Mouse (Mus musculus) Patski (cell line): Measurements from ENCODE around the gene Sdk1. TPM values are rescaled to one million over a fixed set of nuclear protein-coding genes. Genes with fewer than 3 reads are reported as not detected.
A peak's percentile ranks its signal among the peaks of the same experiment; 100 is the strongest.

Experiments
- ATAC-seq: fragments of 100-300 bp; one replicate; pipeline ENCODE4 v1.8.0; 2021
- CTCF ChIA-PET: fragments of 350-600 bp; sonication (Branson Sonifier 250); formaldehyde crosslinking; loops from one replicate; lab custom pipeline; 2022; ENCODE audit warnings: inconsistent platforms; lab: Charles Lee
- POLR2A ChIA-PET: fragments of 350-600 bp; sonication (Branson Sonifier 250); formaldehyde crosslinking; loops from one replicate; lab custom pipeline; 2022; ENCODE audit warnings: antibody characterized with exemption, inconsistent platforms; lab: Charles Lee
- DNase-seq: peaks from one replicate; pipeline ENCODE4 v3.0.0-alpha.2; 2011; ENCODE audit warnings: low read depth, low spot score
- H3K27me3 ChIP-seq: fragments of 371-371 bp; one replicate; pipeline ENCODE4 v1.5.1; 2021
- CTCF ChIP-seq: fragments of 100-300 bp; IDR thresholded peaks from one replicate; pipeline ENCODE4 v1.5.1; 2021
- in situ Hi-C: fragments of 300-500 bp; cut with MboI; formaldehyde crosslinking; loops from 3 replicates; pipeline ENCODE4 v1.11.1; 2018; ENCODE audit warnings: low pct_unique_long_range_greater_than_20kb, mixed read lengths
- polyA plus RNA-seq: library from polyadenylated mRNA; unstranded; gene quantifications from one replicate; pipeline ENCODE4 v1.2.3, GENCODE M21; 2021

Sdk1 gene
- polyA plus RNA-seq, 1 experiment from 2014 or later, result 35.4 TPM

DNA sequence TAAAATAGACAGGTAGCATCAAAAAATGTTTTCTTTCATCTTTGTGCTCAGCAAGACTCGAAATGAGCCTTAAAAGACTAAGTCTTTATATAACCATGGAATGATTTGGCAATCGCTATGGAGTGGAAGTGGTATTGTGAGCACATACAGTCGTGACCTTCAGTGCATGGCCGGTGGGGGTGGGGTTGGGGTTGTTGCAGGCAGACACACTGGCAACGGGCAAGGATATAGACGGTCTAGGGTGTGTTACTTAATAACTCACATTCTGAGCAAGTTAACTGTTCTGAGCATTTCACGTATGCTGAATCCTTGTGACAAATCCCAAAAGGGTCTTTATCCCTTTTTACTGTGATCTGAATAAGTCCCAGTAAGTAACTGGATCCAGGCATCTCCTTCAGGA lies 140.3 kb downstream of the Sdk1 start:
- no peaks in the 10 kb centered on the region for H3K27me3 ChIP-seq
- POLR2A ChIA-PET, result interaction anchor here (1.5 kb wide), 1 partner anchor 140 kb away, joined by 3 read pairs; the partner anchor contains the start of gene Sdk1
- ATAC-seq (no peak), DNase-seq (no peak)
- in situ Hi-C loops, result loop anchor here (10.0 kb wide), 1 partner anchor 473 kb away; no protein-coding TSS in a partner anchor
- CTCF ChIA-PET, result interaction anchor here (0.8 to 1.3 kb wide), 2 partner anchors 64 to 138 kb away, joined by 3 to 4 read pairs; no protein-coding TSS in a partner anchor
- TF ChIP-seq CTCF, result no peak

DNA sequence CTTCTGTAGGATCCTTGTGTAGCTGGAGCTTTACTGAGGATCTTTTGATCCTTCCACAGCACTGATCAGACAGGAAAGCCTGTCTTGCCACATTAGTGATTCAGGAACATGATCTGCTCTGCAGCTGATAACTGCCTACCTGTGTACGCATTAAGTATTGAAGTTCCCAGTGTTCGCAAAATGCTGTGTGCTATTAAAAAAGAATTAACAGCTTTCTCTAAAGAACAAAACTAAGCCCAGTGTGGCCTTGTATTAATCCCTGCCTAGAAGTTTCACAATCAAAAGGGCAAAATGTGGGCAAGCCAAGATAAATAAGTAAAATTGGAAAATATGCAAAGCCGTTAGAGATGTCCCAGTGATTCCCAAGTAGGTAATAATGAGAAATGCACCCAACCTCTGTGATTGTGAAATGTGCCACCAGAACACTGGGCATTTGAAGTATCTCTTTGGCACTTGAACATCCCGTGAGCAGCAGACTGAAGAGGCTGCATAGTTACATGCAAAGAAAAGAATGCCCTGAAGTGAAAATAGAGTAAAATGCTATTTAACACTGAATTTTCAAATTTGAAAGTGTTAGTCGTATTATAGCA lies 141.1 kb downstream of the Sdk1 start:
- CTCF ChIA-PET, result interaction anchor here (0.8 kb wide), 1 partner anchor 63 kb away, joined by 3 read pairs; no protein-coding TSS in a partner anchor
- peak; percentile 42 for ATAC-seq
- POLR2A ChIA-PET, result interaction anchor here (1.5 kb wide), 1 partner anchor 141 kb away, joined by 3 read pairs; the partner anchor contains the start of gene Sdk1

DNA sequence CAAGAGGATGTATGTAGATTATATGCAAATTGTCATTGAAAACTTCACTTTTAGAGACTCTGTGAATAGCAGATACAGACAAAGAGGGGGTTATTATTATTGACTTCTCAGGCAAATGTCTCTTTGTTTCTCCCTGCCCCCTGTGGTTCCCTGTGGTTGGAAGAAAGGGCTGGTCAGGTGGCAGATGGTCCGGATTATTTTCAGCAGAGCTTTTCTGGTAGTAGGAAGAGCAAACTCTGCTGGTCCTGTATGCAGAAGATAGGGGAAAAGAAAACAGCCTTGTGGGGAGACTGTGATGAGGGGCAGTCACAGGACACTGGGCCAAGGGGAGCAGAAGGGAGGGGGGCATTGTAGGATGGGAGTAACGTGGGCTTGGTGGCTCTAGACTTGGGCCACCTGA lies 147.2 kb downstream of the Sdk1 start:
- no peak for ATAC-seq
- in situ Hi-C loops, result loop anchor here (10.0 kb wide), 1 partner anchor 466 kb away; no protein-coding TSS in a partner anchor
- TF ChIP-seq CTCF, result no peak
- DNase-seq, result no peak
- no peaks in the 10 kb centered on the region for H3K27me3 ChIP-seq
- ChIA-PET CTCF (interaction anchor here (1.5 kb wide), 1 partner anchor 18 kb away, joined by 4 read pairs; no protein-coding TSS in a partner anchor), POLR2A (interaction anchor here (0.6 kb wide), 1 partner anchor 38 kb away, joined by 6 read pairs; no protein-coding TSS in a partner anchor)

More for the DNA sequence above, 141.1 kb downstream of the Sdk1 start:
- no peaks in the 10 kb centered on the region for H3K27me3 ChIP-seq
- in situ Hi-C loops, result loop anchor here (10.0 kb wide), 1 partner anchor 472 kb away; no protein-coding TSS in a partner anchor
- DNase-seq, result peak; percentile 93
- no peak for TF ChIP-seq CTCF

DNA sequence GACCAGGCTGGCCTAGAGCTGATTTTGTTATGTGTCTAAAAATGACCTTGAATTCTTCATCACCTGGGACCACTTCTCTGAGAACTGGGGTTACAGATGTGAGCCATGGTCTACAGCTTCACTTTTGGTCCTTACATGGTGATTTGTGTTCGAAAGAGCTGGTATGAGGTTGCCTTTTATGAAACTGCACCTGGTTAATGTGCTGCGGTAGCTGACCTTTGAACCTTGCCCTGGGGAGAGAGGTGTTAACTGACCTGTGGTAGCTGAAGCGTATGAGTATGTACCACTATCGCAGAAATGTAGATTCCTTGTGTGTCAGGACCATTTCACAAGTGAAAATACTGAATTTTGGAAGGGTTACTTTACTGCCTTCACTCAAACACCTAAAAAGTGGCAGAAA lies 149.3 kb downstream of the Sdk1 start:
- ChIA-PET POLR2A (no interaction called here), CTCF (interaction anchor here (1.1 kb wide), 1 partner anchor 22 kb away, joined by 3 read pairs; no protein-coding TSS in a partner anchor)
- no peak for DNase-seq
- H3K27me3 ChIP-seq, result no peaks in the 10 kb centered on the region
- ATAC-seq, result no peak
- in situ Hi-C loops, result no loop called here
- no peak for TF ChIP-seq CTCF

DNA sequence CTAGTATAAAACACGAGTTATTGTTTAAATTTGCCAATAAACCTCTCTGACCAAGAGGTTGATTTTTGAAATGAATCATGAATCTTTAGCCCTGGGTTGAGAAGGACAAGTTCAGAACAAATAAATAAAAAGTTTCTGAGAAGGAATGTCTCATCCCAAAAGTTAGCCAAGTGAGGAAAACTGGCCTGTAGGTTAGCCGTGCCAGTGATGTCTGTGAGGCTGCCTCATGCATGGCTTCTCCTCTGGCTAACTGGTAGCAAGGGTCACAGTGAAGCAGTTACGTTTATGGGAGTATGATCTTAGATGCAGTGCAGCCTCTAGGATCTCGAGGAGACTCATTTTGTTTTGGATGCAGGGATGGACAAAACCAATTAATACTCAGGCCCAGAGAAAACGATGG lies 149.9 kb downstream of the Sdk1 start:
- ATAC-seq (peak; percentile 62), DNase-seq (peak; percentile 55)
- no peaks in the 10 kb centered on the region for H3K27me3 ChIP-seq
- CTCF ChIA-PET, result interaction anchor here (1.1 kb wide), 1 partner anchor 21 kb away, joined by 3 read pairs; no protein-coding TSS in a partner anchor
- TF ChIP-seq CTCF, result no peak
- in situ Hi-C loops, result no loop called here
- POLR2A ChIA-PET, result interaction anchor here (0.6 kb wide), 1 partner anchor 254 kb away, joined by 3 read pairs; no protein-coding TSS in a partner anchor

DNA sequence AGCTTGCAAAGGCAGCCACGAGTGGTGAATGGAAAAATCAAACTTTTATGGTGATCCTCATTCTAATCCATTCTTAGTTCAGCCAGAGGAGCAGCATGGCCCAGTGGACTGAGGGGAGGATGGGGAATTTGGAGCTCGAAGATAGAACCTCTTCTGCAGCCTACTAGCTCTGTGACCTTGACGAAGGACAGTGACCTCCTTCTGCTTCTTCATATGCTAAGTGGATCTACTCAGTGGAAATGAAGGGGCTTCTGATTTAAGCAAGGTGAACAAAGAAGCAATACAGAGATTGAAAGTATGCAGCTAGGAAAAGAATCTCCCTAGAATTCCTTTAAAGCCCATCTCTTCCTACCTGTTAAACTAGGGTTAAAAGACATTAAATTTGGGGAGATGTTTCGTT lies 152.6 kb downstream of the Sdk1 start:
- no peak for TF ChIP-seq CTCF
- no peaks in the 10 kb centered on the region for H3K27me3 ChIP-seq
- DNase-seq (no peak), ATAC-seq (no peak)
- in situ Hi-C loops, result no loop called here
- CTCF ChIA-PET, result interaction anchor here (1.2 kb wide), 2 partner anchors 10 to 11 kb away, joined by 3 read pairs; no protein-coding TSS in a partner anchor
- POLR2A ChIA-PET, result interaction anchor here (0.6 kb wide), 1 partner anchor 64 kb away, joined by 5 read pairs; no protein-coding TSS in a partner anchor

DNA sequence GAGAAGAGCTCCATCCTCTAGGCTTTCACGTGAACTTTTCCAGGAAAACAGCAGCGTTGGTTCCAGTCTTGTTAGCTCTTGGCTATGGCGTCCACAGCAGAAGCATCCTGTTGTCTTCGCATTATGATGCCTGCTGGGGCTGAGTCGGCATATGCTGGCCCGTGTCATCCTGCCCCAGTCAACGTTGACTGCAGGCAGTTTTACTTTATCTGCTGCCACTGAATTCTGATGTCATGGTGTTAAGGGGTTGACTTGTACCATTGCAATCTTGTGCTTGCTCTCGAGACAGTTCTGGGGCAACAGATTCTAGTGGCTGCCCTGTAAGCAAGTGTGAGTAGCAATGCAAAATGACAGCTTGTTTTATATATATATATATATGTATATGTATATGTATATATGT lies 153.3 kb downstream of the Sdk1 start:
- ATAC-seq, result no peak
- POLR2A ChIA-PET, result no interaction called here
- H3K27me3 ChIP-seq, result no peaks in the 10 kb centered on the region

DNA sequence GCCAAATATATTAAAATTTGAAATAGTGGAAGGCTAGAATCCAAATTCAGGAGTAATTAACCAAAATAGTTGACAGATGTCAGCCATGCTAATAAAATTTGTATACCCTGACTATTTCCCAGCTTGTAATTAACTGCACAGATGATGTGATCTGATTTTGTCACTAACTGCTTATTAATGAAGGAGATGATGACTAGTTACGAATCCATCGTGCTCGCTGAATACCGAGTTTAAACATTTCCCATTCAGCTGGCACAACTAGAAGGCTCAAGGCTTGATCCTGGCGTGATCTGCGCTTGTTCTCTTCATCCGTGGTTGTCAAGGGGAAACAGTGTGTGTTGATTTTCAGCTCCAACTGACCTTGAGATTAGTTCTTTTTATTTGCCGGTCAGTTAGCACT lies 162.5 kb downstream of the Sdk1 start:
- no peak for TF ChIP-seq CTCF
- CTCF ChIA-PET, result interaction anchor here (1.1 kb wide), 1 partner anchor 9 kb away, joined by 3 read pairs; no protein-coding TSS in a partner anchor

More for the DNA sequence above, 153.3 kb downstream of the Sdk1 start:
- DNase-seq, result no peak
- TF ChIP-seq CTCF, result no peak
- CTCF ChIA-PET, result interaction anchor here (1.2 kb wide), 2 partner anchors 9 to 11 kb away, joined by 3 read pairs; no protein-coding TSS in a partner anchor
- in situ Hi-C loops, result no loop called here

DNA sequence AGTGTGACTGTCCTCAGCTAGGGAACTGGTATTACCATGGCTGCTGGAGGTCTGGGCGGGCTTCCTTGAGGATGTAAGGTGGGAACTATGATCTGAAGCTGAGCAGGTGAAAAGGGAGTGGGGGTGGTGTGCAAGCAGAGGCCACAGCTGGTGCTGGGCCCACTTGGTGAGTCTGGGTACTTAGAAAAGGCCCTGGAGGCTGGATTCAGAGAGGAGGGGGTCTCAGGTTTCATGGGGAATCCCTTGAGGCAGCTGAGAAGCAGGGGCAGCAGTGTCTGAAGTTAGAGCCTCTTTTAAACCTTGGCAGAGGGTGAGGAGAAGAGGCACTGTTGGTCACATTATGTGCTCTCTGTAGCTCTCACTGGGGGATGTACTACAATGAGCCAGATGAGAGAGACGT lies 163.4 kb downstream of the Sdk1 start:
- H3K27me3 ChIP-seq, result no peaks in the 10 kb centered on the region
- POLR2A ChIA-PET, result no interaction called here
- CTCF ChIA-PET, result interaction anchor here (1.4 kb wide), 1 partner anchor 11 kb away, joined by 3 read pairs; no protein-coding TSS in a partner anchor
- TF ChIP-seq CTCF, result no peak
- no peak for DNase-seq
- in situ Hi-C loops, result no loop called here
- ATAC-seq, result no peak

More for the DNA sequence above, 162.5 kb downstream of the Sdk1 start:
- POLR2A ChIA-PET, result no interaction called here
- DNase-seq, result no peak
- ATAC-seq, result no peak
- in situ Hi-C loops, result no loop called here
- no peaks in the 10 kb centered on the region for H3K27me3 ChIP-seq

DNA sequence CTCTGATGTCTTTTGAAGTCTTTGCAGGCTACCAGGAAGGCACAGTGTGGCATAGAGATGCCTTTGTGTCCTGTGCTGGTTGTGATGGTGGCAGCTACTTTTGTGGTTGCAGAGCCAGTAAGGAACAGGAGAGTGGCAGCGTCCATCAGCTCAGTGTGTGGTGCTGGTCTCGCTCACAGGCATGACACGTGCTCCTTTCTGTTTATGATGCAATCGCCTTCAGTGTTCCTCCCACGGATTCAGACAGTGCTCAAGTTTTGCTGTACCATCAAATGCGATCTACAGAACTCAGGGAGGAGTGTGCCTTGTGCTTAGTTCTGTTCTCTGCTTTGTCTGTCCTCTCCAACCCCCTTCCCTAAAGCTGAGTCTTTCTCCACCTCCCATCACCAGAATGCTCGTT lies 165.6 kb downstream of the Sdk1 start:
- CTCF ChIA-PET, result interaction anchor here (0.9 to 1.3 kb wide), 3 partner anchors 12 to 39 kb away, joined by 3 to 4 read pairs (median 3); no protein-coding TSS in a partner anchor
- DNase-seq (no peak), ATAC-seq (no peak)
- in situ Hi-C loops, result no loop called here
- POLR2A ChIA-PET, result no interaction called here
- no peak for TF ChIP-seq CTCF
- H3K27me3 ChIP-seq, result no peaks in the 10 kb centered on the region
